Mouse (Mus musculus): ENCODE measurements around the gene Mipep.

DNA sequence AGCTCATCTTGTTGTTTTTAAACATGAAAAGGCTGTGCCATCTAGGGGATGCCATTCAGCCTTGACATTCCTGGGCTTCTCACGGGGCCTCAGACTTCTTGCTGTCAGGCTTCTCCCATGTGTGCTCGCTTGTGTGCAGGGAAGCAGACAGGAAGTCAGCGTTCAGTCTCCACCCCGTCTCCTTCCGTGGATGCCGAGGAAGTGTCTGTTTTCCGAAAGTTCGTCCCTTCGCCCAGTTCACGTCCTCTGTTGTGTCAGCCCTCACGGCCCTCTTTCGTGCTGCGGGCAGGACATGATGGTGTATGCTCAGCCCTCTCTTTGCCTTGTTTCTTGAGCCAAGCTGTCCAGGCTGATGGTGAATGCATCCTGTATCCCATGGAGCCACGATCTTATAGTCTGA is 65.7 kb downstream of the Mipep start:
- TF ChIP-seq CTCF (IDR thresholded peaks at IDR 0.05 in 2 of 3, conservative IDR thresholded peaks at IDR 0.05 in 1 of 3; ENCODE audit: control insufficient read depth in 1 of 3, insufficient read depth in 1 of 3, low read depth in 2 of 3, low read length in 3 of 3, poor library complexity in 1 of 3, severe bottlenecking in 1 of 3) (no peak), ZC3H11A (IDR thresholded peaks at IDR 0.05; ENCODE audit: low read depth, low read length) (no peak), ZNF384 (IDR thresholded peaks at IDR 0.05; ENCODE audit: low read depth, low read length) (no peak), EP300 (IDR thresholded peaks at IDR 0.05; ENCODE audit: low read depth in 1 of 2, low read length in 2 of 2) (no peak), ZKSCAN1 (IDR thresholded peaks at IDR 0.05; ENCODE audit: low read depth, low read length) (no peak), BHLHE40 (IDR thresholded peaks at IDR 0.05; ENCODE audit: borderline replicate concordance, low read depth, low read length) (no peak), CHD2 (IDR thresholded peaks at IDR 0.05; ENCODE audit: low read length) (no peak), CHD1 (IDR thresholded peaks at IDR 0.05; ENCODE audit: low read depth, low read length) (no peak), GATA1 (IDR thresholded peaks at IDR 0.05; ENCODE audit: low read depth, low read length) (no peak), TBP (IDR thresholded peaks at IDR 0.05; ENCODE audit: low read depth, low read length) (no peak), NELFE (IDR thresholded peaks at IDR 0.05; ENCODE audit: low read depth, low read length) (no peak)

Data from MEL (cell line).